In the genomic region with DNA sequence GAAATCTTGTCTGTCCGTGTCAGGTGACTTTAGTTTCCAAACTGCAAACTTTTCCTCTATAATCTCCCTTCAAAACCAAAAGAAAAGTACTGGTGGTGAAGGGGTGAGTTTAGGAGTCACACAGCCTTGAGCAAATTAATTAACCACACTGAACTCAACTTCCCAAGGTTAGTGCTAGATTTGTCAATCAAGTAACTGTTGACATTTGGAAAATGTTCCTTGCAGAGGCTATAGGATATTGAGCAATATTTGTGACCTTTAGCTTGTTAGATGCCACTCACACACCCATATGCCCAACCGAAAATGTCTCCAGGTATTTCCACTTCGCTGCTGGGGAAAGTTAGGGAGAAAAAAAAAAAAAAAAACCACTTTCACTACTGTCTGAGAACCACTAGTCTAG, we compare ENCODE assay signal across 28 mouse cellular contexts.
DNase-seq lines count a peak whose midpoint lies in the region; ATAC-seq and TF ChIP-seq lines count a peak whose summit lies in the region.
"Had no signal": no experiment of that assay in that cellular context is flagged by ENCODE, and none has a peak within 500 bp of the region (broad histone marks: within the 10 kb centered on the region; RNA-seq: fewer than 3 reads in every experiment).

No protein-coding gene starts in this region.

- H3K27ac ChIP-seq in liver, embryonic 16.5 days (ENCODE audit: low read length): no peak overlapping the region
- H3K27ac ChIP-seq in liver, embryonic 11.5 days (ENCODE audit: low read depth, low read length): no peak overlapping the region
- no peak overlapping the region for H3K27ac ChIP-seq in intestine, embryonic 15.5 days
- peak overlapping the region; percentile 72 for H3K27ac ChIP-seq in liver, postnatal 0 days (ENCODE audit: low read depth)
- H3K27ac ChIP-seq in small intestine, adult 2 months (ENCODE audit: insufficient read depth, low read depth, low read length): peak overlapping the region; percentile 77
- H3K27ac ChIP-seq in midbrain, embryonic 13.5 days: no peak overlapping the region
- H3K27ac ChIP-seq: embryonic facial prominence, embryonic 10.5 days; embryonic facial prominence, embryonic 13.5 days; forebrain, embryonic 12.5 days; forebrain, embryonic 15.5 days; hindbrain, embryonic 12.5 days; hindbrain, embryonic 15.5 days had no signal

- H3K4me3 ChIP-seq in liver, embryonic 16.5 days (ENCODE audit: low read depth, low read length): no peak overlapping the region
- no peak overlapping the region for H3K4me3 ChIP-seq in liver, embryonic 11.5 days (ENCODE audit: low read depth, low read length)
- no peak overlapping the region for H3K4me3 ChIP-seq in intestine, embryonic 15.5 days (replicated peaks)
- H3K4me3 ChIP-seq in liver, postnatal 0 days (ENCODE audit: low read depth, low read length): no peak overlapping the region
- H3K4me3 ChIP-seq in small intestine, adult 2 months (ENCODE audit: low read depth, low read length): no peak overlapping the region
- H3K4me3 ChIP-seq in midbrain, embryonic 13.5 days (replicated peaks): no peak overlapping the region
- H3K4me3 ChIP-seq: embryonic facial prominence, embryonic 10.5 days; embryonic facial prominence, embryonic 13.5 days; erythroblast, embryonic 14.5 days; forebrain, embryonic 12.5 days; forebrain, embryonic 15.5 days; hindbrain, embryonic 12.5 days; hindbrain, embryonic 15.5 days had no signal

- TF ChIP-seq POLR2A in small intestine, adult 2 months (IDR thresholded peaks at IDR 0.05; ENCODE audit: low read depth, low read length): no peak

- DNase-seq in liver, embryonic 11.5 days (ENCODE audit: low spot score): no peak
- DNase-seq in liver, postnatal 0 days: no peak
- DNase-seq in lung, postnatal 4 days: no peak
- DNase-seq in frontal cortex, postnatal 10 days (ENCODE audit: low spot score in 2 of 2): no peak
- DNase-seq: adrenal gland, postnatal 10 days; adrenal gland, postnatal 36 days; cerebellum, adult 2 months; cerebellum, postnatal 10 days; cerebellum, postnatal 36 days; embryo, embryonic 11 days; gastrocnemius, postnatal 10 days; gastrocnemius, postnatal 36 days; heart, adult 11 months had no signal

- no peak overlapping the region for H3K9ac ChIP-seq in liver, embryonic 16.5 days (ENCODE audit: low read depth, low read length)
- no peak overlapping the region for H3K9ac ChIP-seq in liver, embryonic 11.5 days (ENCODE audit: low read depth, low read length)
- H3K9ac ChIP-seq in intestine, embryonic 15.5 days: no peak overlapping the region
- peak overlapping the region; percentile 26; the same call in 1 of the 2 replicates for H3K9ac ChIP-seq in liver, postnatal 0 days (replicated peaks)
- no peak overlapping the region for H3K9ac ChIP-seq in midbrain, embryonic 13.5 days (replicated peaks)
- H3K9ac ChIP-seq: embryonic facial prominence, embryonic 13.5 days; forebrain, embryonic 12.5 days; forebrain, embryonic 15.5 days; hindbrain, embryonic 12.5 days; hindbrain, embryonic 15.5 days had no signal

- WGBS in liver, embryonic 16.5 days (ENCODE audit: insufficient replicate concordance): 60% methylated on average over 3 of the region's 3 CpGs
- 78% methylated on average over 3 of the region's 3 CpGs for WGBS in liver, embryonic 11.5 days
- WGBS in intestine, embryonic 15.5 days: 77% methylated on average over 3 of the region's 3 CpGs
- WGBS in liver, postnatal 0 days (ENCODE audit: insufficient replicate concordance): 50% methylated on average over 3 of the region's 3 CpGs
- 41% methylated on average over 3 of the region's 3 CpGs for WGBS in small intestine, adult 2 months
- 87% methylated on average over 3 of the region's 3 CpGs for whole genome bisulfite sequencing in midbrain, embryonic 13.5 days

- H3K4me1 ChIP-seq in liver, embryonic 16.5 days (ENCODE audit: control insufficient read depth, low read depth, low read length): no peaks in the 10 kb centered on the region
- H3K4me1 ChIP-seq in liver, embryonic 11.5 days (replicated peaks; ENCODE audit: control insufficient read depth, insufficient read depth, low read length): no peaks in the 10 kb centered on the region; the same call in 1 of the 2 replicates
- no peaks in the 10 kb centered on the region for H3K4me1 ChIP-seq in intestine, embryonic 15.5 days (replicated peaks)
- peaks cover 20% of the 10 kb centered on the region for H3K4me1 ChIP-seq in liver, postnatal 0 days (ENCODE audit: insufficient read depth)
- H3K4me1 ChIP-seq in small intestine, adult 2 months (ENCODE audit: control insufficient read depth, insufficient read depth, insufficient read length, low read length): peaks cover 8% of the 10 kb centered on the region
- H3K4me1 ChIP-seq in midbrain, embryonic 13.5 days (replicated peaks): peaks cover 2% of the 10 kb centered on the region; the same call in 1 of the 2 replicates
- H3K4me1 ChIP-seq: forebrain, embryonic 12.5 days; forebrain, embryonic 15.5 days; hindbrain, embryonic 15.5 days had no signal

- TF ChIP-seq EP300 in liver, postnatal 0 days (IDR thresholded peaks at IDR 0.05; ENCODE audit: low read depth): peak; percentile 77

- ATAC-seq in liver, embryonic 16.5 days (ENCODE audit: low read depth): peak; percentile 59; the same call in 1 of the 2 replicates
- no peak for ATAC-seq in liver, embryonic 11.5 days (replicated peaks; ENCODE audit: low FRiP score)
- peak; percentile 12; the same call in 1 of the 2 replicates for ATAC-seq in intestine, embryonic 15.5 days
- ATAC-seq in liver, postnatal 0 days: peak; percentile 84
- no peak for ATAC-seq in midbrain, embryonic 13.5 days
- ATAC-seq: forebrain, embryonic 15.5 days; Patski had no signal

- H3K9me3 ChIP-seq in liver, embryonic 16.5 days (replicated peaks; ENCODE audit: control insufficient read depth, low read length): no peaks in the 10 kb centered on the region
- H3K9me3 ChIP-seq in liver, embryonic 11.5 days (ENCODE audit: control insufficient read depth, low read length): no peaks in the 10 kb centered on the region
- H3K9me3 ChIP-seq in intestine, embryonic 15.5 days: no peaks in the 10 kb centered on the region
- H3K9me3 ChIP-seq in liver, postnatal 0 days (ENCODE audit: low read length): no peaks in the 10 kb centered on the region
- no peaks in the 10 kb centered on the region for H3K9me3 ChIP-seq in midbrain, embryonic 13.5 days
- H3K9me3 ChIP-seq: embryonic facial prominence, embryonic 10.5 days; embryonic facial prominence, embryonic 13.5 days; forebrain, embryonic 12.5 days; forebrain, embryonic 15.5 days; G1E; hindbrain, embryonic 12.5 days; hindbrain, embryonic 15.5 days had no signal

- no peak overlapping the region; the same call in 1 of the 2 replicates for H3K4me2 ChIP-seq in liver, embryonic 16.5 days (ENCODE audit: low read depth, low read length)
- H3K4me2 ChIP-seq in liver, embryonic 11.5 days: no peak overlapping the region
- H3K4me2 ChIP-seq in intestine, embryonic 15.5 days (replicated peaks): no peak overlapping the region
- H3K4me2 ChIP-seq in liver, postnatal 0 days (ENCODE audit: low read depth, low read length): peak overlapping the region; percentile 38
- H3K4me2 ChIP-seq in midbrain, embryonic 13.5 days (replicated peaks): no peak overlapping the region
- H3K4me2 ChIP-seq: embryonic facial prominence, embryonic 13.5 days; forebrain, embryonic 12.5 days; forebrain, embryonic 15.5 days; heart, embryonic 11.5 days; hindbrain, embryonic 12.5 days; hindbrain, embryonic 15.5 days had no signal

- no peak for TF ChIP-seq CTCF in liver, postnatal 0 days (IDR thresholded peaks at IDR 0.05; ENCODE audit: low read depth)
- TF ChIP-seq CTCF in small intestine, adult 2 months (IDR thresholded peaks at IDR 0.05; ENCODE audit: extremely low read depth, insufficient read length, insufficient replicate concordance, low read depth, low read length): no peak

- H3K27me3 ChIP-seq in liver, embryonic 16.5 days (ENCODE audit: control insufficient read depth, insufficient read depth, low read depth, low read length): no peaks in the 10 kb centered on the region
- H3K27me3 ChIP-seq in liver, embryonic 11.5 days (replicated peaks; ENCODE audit: control insufficient read depth, insufficient read depth, low read length): no peaks in the 10 kb centered on the region
- H3K27me3 ChIP-seq in intestine, embryonic 15.5 days (replicated peaks): no peaks in the 10 kb centered on the region
- no peaks in the 10 kb centered on the region for H3K27me3 ChIP-seq in liver, postnatal 0 days (ENCODE audit: insufficient read depth, low read length)
- H3K27me3 ChIP-seq in small intestine, adult 2 months (ENCODE audit: control insufficient read depth, insufficient read depth, low read length): no peaks in the 10 kb centered on the region
- no peaks in the 10 kb centered on the region for H3K27me3 ChIP-seq in midbrain, embryonic 13.5 days
- H3K27me3 ChIP-seq: CH12.LX; embryonic facial prominence, embryonic 13.5 days; forebrain, embryonic 12.5 days; forebrain, embryonic 15.5 days; hindbrain, embryonic 12.5 days; hindbrain, embryonic 15.5 days; Patski had no signal

- no peaks in the 10 kb centered on the region for H3K36me3 ChIP-seq in liver, embryonic 16.5 days (ENCODE audit: control insufficient read depth, insufficient read depth)
- H3K36me3 ChIP-seq in liver, embryonic 11.5 days (ENCODE audit: control insufficient read depth, insufficient read depth, low read length): no peaks in the 10 kb centered on the region; the same call in 1 of the 2 replicates
- H3K36me3 ChIP-seq in intestine, embryonic 15.5 days: no peaks in the 10 kb centered on the region
- no peaks in the 10 kb centered on the region; the same call in 1 of the 2 replicates for H3K36me3 ChIP-seq in liver, postnatal 0 days (replicated peaks; ENCODE audit: insufficient read depth, low read length)
- H3K36me3 ChIP-seq in small intestine, adult 2 months (ENCODE audit: control insufficient read depth, insufficient read depth, low read length): no peaks in the 10 kb centered on the region; the same call in 1 of the 2 replicates
- H3K36me3 ChIP-seq in midbrain, embryonic 13.5 days: 0 out of 2 replicates have a peak, but pooled peaks cover 4% of the 10 kb centered on the region
- H3K36me3 ChIP-seq: forebrain, embryonic 12.5 days; forebrain, embryonic 15.5 days; hindbrain, embryonic 12.5 days; hindbrain, embryonic 15.5 days had no signal

Comparison
In these comparisons a context has a peak if more than half of its experiments do, and no peak if none do; other contexts are left out.
1. ATAC-seq: peak in liver, embryonic 16.5 days (single experiment), intestine, embryonic 15.5 days (single experiment) and liver, postnatal 0 days (single experiment); none in liver, embryonic 11.5 days (single experiment) and midbrain, embryonic 13.5 days (single experiment).
2. H3K27ac ChIP-seq: peak in liver, postnatal 0 days (single experiment) and small intestine, adult 2 months (single experiment); none in liver, embryonic 16.5 days (single experiment), liver, embryonic 11.5 days (single experiment), intestine, embryonic 15.5 days (single experiment) and midbrain, embryonic 13.5 days (single experiment).